Mouse (Mus musculus): ENCODE results near the gene Myo5c.

- TF ChIP-seq CTCF (conservative IDR thresholded peaks at IDR 0.05 in 1 of 2, IDR thresholded peaks at IDR 0.05 in 1 of 2; ENCODE audit: low read depth in 2 of 2, low read length in 2 of 2), result 0 out of 4 replicates have a peak, but pooled peaks of 1 of the 2 experiments have one; percentile 5
- TF ChIP-seq MAFK (IDR thresholded peaks at IDR 0.05; ENCODE audit: insufficient replicate concordance, low read length), result no peak
- no peak for TF ChIP-seq UBTF (IDR thresholded peaks at IDR 0.05; ENCODE audit: low read depth, low read length)
- TF ChIP-seq MAZ (IDR thresholded peaks at IDR 0.05; ENCODE audit: low read depth, low read length), result no peak
- no peak for TF ChIP-seq POLR2A (IDR thresholded peaks at IDR 0.05; ENCODE audit: low read depth, low read length)
- no peak for TF ChIP-seq JUN (IDR thresholded peaks at IDR 0.05; ENCODE audit: insufficient read depth, low read depth, low read length)
- TF ChIP-seq PAX5 (IDR thresholded peaks at IDR 0.05; ENCODE audit: low read length), result no peak
- no peak for TF ChIP-seq NRF1 (IDR thresholded peaks at IDR 0.05; ENCODE audit: low read depth, low read length)
- TF ChIP-seq EP300 (IDR thresholded peaks at IDR 0.05; ENCODE audit: low read length), result no peak
- TF ChIP-seq ZMIZ1 (IDR thresholded peaks at IDR 0.05; ENCODE audit: low read depth, low read length), result no peak
- no peak for TF ChIP-seq MEF2A (IDR thresholded peaks at IDR 0.05; ENCODE audit: borderline replicate concordance, low read depth, low read length)
Observed at GRCm38 (mm10) chr9:75243730-75244406, 12.0 kb downstream of the Myo5c start.

Measured in CH12.LX (cell line).